Mouse (Mus musculus) gastrocnemius, postnatal 14 days (tissue): ENCODE results near the gene Abca4. TPM values are rescaled to one million over a fixed set of nuclear protein-coding genes. Genes with fewer than 3 reads are reported as not detected.
A peak's percentile ranks its signal among the peaks of the same experiment; 100 is the strongest.
"Not testable (repeated sequence)": the region's sequence is repeated elsewhere in the genome, so short reads cannot be mapped to it uniquely, and the experiment has no call there.

Source experiments
- DNase-seq: peaks from one replicate; pipeline ENCODE4 v3.0.0; 2021; ENCODE audit warnings: mixed read lengths
- intact Hi-C: fragments of 180-260 bp; cut with DNase I; formaldehyde crosslinking; loops from one replicate; pipeline ENCODE4 v1.15.1; 2025; ENCODE audit warnings: low total_unique reads
- total RNA-seq, 2 experiments: library from RNA; stranded (reverse); gene quantifications; 2 replicates each; pipeline ENCODE4 v1.2.3; 2021

Abca4 gene
- total RNA-seq, 2 experiments from 2014 or later: 1.0 to 1.1 TPM

DNA sequence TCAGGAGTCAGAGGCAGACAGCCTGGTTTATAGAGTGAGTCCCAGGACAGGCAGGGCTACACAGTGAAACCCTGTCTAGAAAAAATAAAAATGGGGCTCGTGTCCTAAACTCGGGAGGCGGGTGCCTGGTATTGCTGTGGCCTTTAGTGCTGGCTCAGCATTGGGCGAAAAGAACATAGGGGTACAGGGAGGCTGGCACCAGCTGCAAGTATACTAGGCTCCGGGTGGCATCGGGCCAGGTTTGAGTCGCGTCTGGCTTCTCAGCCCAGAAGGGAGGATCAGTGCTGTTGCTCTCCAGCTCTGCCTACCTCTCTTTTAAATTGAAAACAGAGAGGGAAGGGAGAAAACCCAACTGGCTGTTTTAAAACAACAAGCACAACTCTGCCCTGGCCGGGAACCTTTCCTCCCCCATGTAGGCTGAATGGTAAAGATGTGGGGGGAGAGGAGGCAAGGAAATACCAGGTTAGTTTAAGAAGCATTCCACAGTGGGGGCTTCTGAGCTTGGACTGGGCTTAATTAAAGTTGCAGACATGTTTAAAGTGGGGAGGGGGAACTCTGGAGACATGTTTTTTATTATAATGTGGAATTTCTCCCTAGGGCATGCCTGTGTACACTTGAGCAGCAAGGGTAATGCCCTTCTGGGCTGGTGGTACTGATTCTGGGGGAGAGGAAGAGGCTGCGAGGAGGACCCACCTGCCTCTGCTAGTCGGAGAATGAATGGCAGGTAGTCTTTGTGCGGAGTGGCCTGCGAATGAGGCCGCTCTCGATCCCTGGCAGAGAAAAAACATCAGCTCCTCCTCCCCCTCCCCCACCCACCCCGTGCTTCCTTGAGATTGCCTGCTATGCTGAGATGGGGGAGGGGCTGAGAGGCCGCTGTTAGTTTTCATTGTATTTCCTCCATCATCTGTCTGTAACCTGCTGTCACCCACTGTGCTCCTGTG is 3.9 kb downstream of the Abca4 start:
- intact Hi-C loops: no loop called here
- peak; percentile 67 for DNase-seq

- DNase-seq: no peak
- intact Hi-C loops: no loop called here
Measured at GRCm38 (mm10) chr3:122049158-122049557, 4.9 kb downstream of the Abca4 start.

DNA sequence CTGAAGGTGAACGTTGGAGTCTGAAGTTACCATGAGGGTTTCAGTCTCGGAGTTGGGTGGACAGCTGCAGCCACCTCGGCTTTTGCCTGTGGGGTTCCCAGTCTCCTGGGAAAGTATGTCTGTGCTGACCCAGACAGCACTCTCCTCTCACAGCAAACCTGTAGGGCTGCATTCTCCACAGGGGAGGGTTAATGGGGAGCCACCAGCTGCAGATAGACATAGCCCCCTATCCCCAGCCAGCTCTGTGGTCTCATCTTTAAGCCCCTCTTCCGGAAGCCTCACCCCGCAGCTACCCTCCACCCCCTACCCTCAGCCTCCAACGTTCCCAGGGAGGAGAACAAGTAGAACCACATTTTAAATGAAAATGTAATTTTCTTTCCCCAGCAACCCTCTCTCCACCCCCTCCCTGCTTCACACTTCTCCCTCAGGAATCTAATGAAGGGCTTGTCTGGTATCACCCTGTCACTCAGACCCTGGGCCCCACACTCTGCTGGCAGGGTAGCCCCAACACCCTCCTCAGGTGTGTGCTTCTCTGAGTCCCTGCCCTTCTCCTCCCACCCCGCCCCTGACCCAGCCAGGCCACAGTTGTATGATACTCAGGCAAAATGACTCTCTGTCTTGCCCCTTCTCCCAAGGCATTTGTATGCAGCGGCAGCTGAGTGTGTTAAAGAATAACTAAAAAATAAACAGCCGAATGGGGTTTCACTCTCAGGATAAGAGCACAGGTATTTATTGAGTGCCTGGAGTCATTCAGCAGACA is 14.4 kb downstream of the Abca4 start:
- intact Hi-C loops: no loop called here
- DNase-seq: no peak

DNA sequence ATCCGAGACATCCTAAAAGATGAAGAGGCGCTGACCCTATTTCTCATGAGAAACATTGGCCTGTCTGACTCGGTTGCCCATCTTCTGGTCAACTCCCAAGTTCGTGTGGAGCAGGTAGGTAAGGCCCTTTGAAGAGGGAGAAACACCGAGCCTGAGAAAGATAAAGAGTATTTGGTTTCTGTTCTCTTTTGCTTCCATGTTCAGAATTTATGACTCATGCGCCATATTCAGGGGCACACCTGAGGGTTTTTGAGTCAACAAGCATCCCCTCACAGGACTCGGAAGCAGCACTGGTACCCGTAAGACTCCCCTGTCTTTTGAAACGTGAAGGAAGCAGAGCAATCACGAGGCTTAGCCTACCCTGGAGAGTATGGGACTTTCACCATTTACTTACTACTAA is 18.3 kb downstream of the Abca4 start:
- no peak for DNase-seq
- intact Hi-C loops: no loop called here

- intact Hi-C loops: no loop called here
- peak; percentile 50 for DNase-seq
Measured at GRCm38 (mm10) chr3:122064556-122065410, 20.5 kb downstream of the Abca4 start.

DNA sequence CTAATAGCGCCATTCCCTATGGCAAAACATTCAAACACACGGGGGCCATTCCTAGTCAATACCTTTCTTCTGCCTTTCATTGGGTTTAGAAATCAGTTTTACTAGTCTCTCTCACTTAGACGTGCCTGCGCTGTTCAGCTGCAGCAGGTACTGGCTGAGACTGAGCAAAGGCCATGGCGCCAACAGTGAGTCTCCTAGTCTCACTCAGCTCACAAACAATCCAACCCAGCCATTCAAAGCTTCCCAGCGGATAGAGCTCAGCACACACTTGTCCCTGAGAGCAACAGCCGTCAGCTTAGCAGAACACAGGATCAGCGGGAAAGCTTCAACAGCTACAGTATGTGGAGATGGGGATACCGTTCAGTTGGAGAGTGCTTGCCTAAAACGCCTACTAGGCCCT is 27.5 kb downstream of the Abca4 start:
- DNase-seq: no peak
- intact Hi-C loops: no loop called here

DNA sequence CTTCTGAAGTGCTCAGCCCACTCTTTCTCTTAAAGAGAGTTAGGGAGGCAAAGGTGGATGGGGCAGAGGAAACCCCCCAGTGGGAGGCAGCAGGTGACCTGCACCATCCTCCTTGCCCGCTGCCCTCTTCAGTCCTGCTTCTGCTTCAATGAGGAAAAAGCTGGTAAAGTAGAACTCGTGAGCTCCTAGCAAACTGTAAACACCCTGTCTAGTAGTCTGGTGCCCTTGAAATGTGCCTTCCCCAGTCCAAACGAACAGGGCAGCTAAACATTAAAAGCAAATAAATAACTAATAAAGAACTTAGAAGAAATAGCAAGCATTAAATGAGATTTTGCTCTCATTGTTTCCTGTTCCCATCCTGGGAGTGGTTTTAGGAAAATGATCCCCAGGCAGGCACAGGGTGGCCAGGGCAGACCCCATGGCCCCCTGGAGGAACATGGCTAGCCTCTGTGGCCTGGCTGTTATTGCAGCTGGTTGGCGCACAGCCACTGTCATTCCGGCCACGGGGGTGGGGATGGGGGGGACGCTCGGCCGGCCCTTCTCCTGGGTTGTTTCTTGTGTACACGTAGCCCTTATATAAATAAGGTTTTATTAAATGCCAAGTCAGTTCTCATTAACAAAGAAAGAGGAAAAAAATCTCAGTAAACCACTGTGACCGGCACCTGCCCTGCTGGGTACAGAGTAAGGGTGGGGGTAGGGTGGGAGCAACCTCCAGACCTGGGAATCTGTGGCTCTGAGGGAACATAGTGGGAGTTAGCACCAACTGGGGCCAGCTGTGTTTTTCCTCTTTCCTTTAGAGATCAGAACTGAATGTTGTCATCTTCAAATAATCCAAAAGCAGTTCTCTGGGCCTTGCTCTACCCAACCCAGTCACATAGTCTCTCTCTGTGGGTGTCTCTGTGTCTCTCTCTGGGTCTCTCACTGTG is 28.7 kb downstream of the Abca4 start:
- intact Hi-C loops: no loop called here
- DNase-seq: peak; percentile 46

DNA sequence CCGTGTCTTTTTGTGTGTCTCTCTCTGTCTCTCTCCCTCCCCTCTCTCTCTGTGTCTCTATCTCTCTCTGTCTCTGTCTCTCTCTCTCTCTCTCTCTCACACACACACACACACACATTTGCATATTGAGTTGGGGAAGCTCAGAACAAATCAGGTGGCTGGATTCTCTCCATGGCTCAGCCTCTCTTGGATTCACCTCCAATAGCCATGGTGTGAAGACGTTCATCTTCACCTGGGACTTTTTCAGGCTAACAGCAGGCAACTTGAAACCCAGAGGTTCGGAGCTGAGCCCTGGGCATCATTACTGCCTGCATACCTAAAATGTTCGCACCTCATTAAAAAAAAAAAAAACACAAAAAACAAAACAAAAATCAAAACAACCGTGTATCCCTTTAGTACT is 29.4 kb downstream of the Abca4 start:
- DNase-seq: no peak
- intact Hi-C loops: no loop called here

DNA sequence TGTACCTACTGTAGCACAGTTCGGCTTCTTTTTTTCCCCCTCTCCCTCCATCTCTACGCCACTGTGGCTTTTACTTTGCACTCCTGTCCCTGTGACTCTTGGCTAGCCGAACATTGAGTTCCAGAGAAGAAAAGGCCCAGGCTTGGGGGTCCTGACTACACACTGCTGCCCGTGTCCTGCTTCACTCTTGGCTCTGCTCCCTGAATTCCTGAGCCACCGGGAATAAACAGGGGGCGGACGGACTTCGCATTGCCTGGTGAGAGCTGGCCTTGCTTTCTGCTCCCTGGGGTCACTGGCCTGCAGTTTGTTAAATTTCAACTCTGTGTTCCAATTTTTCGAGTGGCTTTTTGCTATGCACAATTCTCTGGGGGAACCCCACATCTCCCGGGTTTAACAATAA is 30.1 kb downstream of the Abca4 start:
- intact Hi-C loops: no loop called here
- no peak for DNase-seq

GRCm38 (mm10) chr3:122078141-122078540 is 33.9 kb downstream of the Abca4 start:
- intact Hi-C loops: no loop called here
- DNase-seq: peak; percentile 19

DNA sequence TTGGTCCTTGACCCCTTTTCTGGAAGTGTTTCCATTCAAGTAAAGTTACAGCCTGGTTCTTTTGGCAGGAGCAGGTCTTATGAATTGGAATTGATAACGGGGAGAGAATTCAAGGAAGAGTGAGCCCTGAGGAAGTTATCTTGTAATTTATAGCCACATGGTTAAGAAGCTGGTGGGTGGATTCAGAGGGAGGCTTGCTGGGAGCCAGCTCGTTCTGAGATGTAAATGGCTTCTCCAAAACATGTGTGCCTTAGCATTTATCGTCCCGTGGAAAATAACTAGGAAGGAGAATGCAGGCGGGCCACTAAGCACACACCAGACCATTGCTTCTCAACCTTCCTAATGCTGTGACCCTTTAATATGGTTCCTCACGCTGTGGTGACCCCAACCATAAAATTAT is 34.9 kb downstream of the Abca4 start:
- no peak for DNase-seq
- intact Hi-C loops: no loop called here

GRCm38 (mm10) chr3:122081634-122082033 is 37.4 kb downstream of the Abca4 start:
- DNase-seq, intact Hi-C loops: not testable (repeated sequence)

DNA sequence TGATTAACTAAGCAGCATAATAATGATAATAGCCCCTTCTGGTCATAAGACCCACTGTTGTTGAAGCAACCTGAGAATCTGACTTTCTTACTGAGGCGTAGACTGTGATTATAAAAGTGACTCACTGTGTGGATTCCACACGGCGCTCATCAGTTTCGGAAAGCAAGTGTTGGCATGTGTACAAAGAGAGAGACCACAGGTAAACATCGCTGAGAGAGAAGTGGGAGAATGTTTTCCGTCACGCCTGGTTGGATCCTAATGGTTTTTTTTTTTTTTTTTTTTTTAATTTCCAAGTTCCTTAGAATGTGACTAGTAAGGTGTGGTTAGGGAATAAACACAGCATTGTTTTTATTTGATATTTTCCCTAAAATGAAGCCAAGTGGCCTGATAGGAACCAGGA is 38.1 kb downstream of the Abca4 start:
- no peak for DNase-seq
- intact Hi-C loops: no loop called here

- DNase-seq: no peak
- intact Hi-C loops: no loop called here
Measured at GRCm38 (mm10) chr3:122085157-122085989, 41.1 kb downstream of the Abca4 start.

DNA sequence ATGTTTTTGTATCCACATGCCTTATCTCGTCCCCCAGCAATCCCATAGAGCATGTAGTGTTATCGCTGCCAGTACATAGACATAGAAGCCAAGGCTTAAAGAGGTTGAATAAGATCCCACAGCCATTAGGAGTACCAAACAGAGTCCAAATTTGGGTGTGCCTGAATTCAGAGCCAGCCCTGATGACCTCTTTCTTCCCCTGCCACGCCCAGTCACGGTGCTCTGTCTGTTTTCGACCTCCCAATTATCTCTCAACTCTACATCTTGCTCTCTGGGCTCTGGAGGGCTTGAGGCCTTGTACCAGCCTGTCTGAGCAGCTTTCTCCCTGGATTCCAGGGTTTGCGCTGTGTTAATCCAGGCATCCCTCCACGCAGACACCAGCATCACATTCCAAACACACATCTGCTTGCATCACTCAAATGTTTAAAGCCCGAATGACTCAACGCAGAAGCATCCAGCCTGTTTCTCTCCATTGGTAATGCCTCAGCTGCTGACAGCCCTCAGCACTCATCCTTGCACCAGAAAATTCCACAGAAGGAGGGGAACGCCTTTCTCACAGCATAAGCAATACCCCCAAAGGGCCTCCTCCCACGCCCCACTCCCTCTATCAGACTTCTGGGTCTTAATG is 43.9 kb downstream of the Abca4 start:
- intact Hi-C loops: no loop called here
- peak; percentile 52 for DNase-seq

DNA sequence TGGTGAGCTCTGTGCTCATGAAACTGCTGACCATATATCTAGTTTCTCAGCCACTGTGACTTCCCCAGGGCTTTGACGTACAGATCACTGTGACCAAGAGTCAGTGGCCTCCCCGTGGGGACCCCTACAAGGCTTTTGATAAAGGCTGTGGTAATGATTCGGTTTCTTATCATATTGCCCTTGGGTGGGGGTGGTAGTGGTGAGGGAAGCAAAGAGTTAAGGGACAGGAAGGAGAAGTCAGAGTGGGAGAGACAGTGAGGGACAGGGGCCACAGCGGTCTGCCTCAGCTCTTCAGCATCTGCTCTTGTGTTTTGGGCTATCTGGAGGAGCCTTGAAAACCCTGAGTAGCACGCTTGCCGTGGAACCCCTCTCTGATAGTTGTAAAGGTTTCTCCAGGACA is 46.1 kb downstream of the Abca4 start:
- no peak for DNase-seq
- intact Hi-C loops: no loop called here

DNA sequence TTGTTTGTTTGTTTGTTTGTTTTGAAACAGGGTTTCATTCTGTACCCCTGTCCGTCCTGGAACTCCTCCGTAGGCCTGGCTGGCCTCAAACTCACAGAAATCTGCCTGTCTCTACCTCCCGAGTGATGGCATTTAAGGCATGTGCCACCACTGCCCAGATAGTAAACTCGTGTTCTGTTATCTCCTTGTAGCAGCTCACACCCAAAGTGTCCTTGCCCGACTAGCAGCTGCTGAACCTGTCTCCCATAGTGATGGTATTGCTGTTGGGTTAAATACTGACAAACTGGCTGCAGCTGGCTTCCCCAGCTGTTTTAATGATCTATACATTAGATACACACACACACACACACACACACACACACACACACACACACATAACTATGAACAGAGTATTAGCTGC is 55.5 kb downstream of the Abca4 start:
- no peak for DNase-seq
- intact Hi-C loops: loop anchor here (5.0 to 10.0 kb wide), 3 partner anchors 105 to 212 kb away; no protein-coding TSS in a partner anchor
